Mouse (Mus musculus): ENCODE measurements at regions not wholly inside any gene's neighbourhood (a gene's known extent, or its start where the extent isn't known, plus 50 kb on each side); places are given as distances from the start of the nearest gene placed in this dataset.

- H3K4me1 ChIP-seq (replicated peaks; ENCODE audit: control insufficient read depth, insufficient read depth, low read length): no peaks in the 10 kb centered on the region
- 92% methylated on average over 3 of the region's 3 CpGs for WGBS
- DNase-seq (ENCODE audit: low spot score) (no peak), ATAC-seq (ENCODE audit: low FRiP score) (no peak)
- no peaks in the 10 kb centered on the region for H3K36me3 ChIP-seq (ENCODE audit: control insufficient read depth, insufficient read depth, low read length)
- no peak overlapping the region for H3K9ac ChIP-seq (ENCODE audit: low read depth, low read length)
- H3K9me3 ChIP-seq (ENCODE audit: control insufficient read depth, low read length): no peaks in the 10 kb centered on the region
- H3K4me2 ChIP-seq (replicated peaks; ENCODE audit: low read depth, low read length): no peak overlapping the region
- no peaks in the 10 kb centered on the region for H3K27me3 ChIP-seq (ENCODE audit: control insufficient read depth, insufficient read depth, low read length)
- no peak overlapping the region for H3K4me3 ChIP-seq (ENCODE audit: low read depth, low read length)
- no peak overlapping the region for H3K27ac ChIP-seq (ENCODE audit: low read depth, low read length)
These were observed 1223.4 kb upstream of the Flrt2 start for GRCm38 (mm10) chr12:94468609-94469008.

GRCm38 (mm10) chr12:94469850-94470249, 1222.2 kb upstream of the Flrt2 start:
- Histone ChIP-seq H3K36me3 (ENCODE audit: control insufficient read depth, insufficient read depth, low read length) (no peaks in the 10 kb centered on the region), H3K9ac (ENCODE audit: low read depth, low read length) (no peak overlapping the region), H3K27ac (ENCODE audit: low read depth, low read length) (no peak overlapping the region), H3K4me2 (replicated peaks; ENCODE audit: low read depth, low read length) (no peak overlapping the region), H3K4me3 (ENCODE audit: low read depth, low read length) (no peak overlapping the region), H3K4me1 (replicated peaks; ENCODE audit: control insufficient read depth, insufficient read depth, low read length) (no peaks in the 10 kb centered on the region), H3K27me3 (ENCODE audit: control insufficient read depth, insufficient read depth, low read length) (no peaks in the 10 kb centered on the region), H3K9me3 (ENCODE audit: control insufficient read depth, low read length) (no peaks in the 10 kb centered on the region)
- ATAC-seq (ENCODE audit: low FRiP score): no peak
- 75% methylated on average over 2 of the region's 2 CpGs for WGBS
- no peak for DNase-seq (ENCODE audit: low spot score)

- H3K27ac ChIP-seq (ENCODE audit: low read depth, low read length): no peak overlapping the region
- H3K4me3 ChIP-seq (ENCODE audit: low read depth, low read length): no peak overlapping the region
- H3K4me1 ChIP-seq (replicated peaks; ENCODE audit: control insufficient read depth, insufficient read depth, low read length): no peaks in the 10 kb centered on the region
- 0 out of 2 replicates have a peak, but pooled peaks have one; percentile 33 for ATAC-seq (ENCODE audit: low FRiP score)
- H3K36me3 ChIP-seq (ENCODE audit: control insufficient read depth, insufficient read depth, low read length): no peaks in the 10 kb centered on the region
- no peak overlapping the region for H3K4me2 ChIP-seq (replicated peaks; ENCODE audit: low read depth, low read length)
- H3K9ac ChIP-seq (ENCODE audit: low read depth, low read length): no peak overlapping the region
- no peaks in the 10 kb centered on the region for H3K27me3 ChIP-seq (ENCODE audit: control insufficient read depth, insufficient read depth, low read length)
- WGBS: 40% methylated on average over 1 of the region's 1 CpGs
- no peak for DNase-seq (ENCODE audit: low spot score)
- H3K9me3 ChIP-seq (ENCODE audit: control insufficient read depth, low read length): no peaks in the 10 kb centered on the region
These were observed 1221.0 kb upstream of the Flrt2 start for GRCm38 (mm10) chr12:94470981-94471380.

GRCm38 (mm10) chr12:94488721-94489120, 1203.3 kb upstream of the Flrt2 start:
- H3K9ac ChIP-seq (ENCODE audit: low read depth, low read length): no peak overlapping the region
- no peak overlapping the region for H3K4me3 ChIP-seq (ENCODE audit: low read depth, low read length)
- ATAC-seq (ENCODE audit: low FRiP score) (no peak), DNase-seq (ENCODE audit: low spot score) (no peak)
- WGBS: 76% methylated on average over 2 of the region's 2 CpGs
- no peak overlapping the region for H3K27ac ChIP-seq (ENCODE audit: low read depth, low read length)
- no peaks in the 10 kb centered on the region for H3K27me3 ChIP-seq (ENCODE audit: control insufficient read depth, insufficient read depth, low read length)
- no peak overlapping the region for H3K4me2 ChIP-seq (replicated peaks; ENCODE audit: low read depth, low read length)
- no peaks in the 10 kb centered on the region for H3K9me3 ChIP-seq (ENCODE audit: control insufficient read depth, low read length)
- no peaks in the 10 kb centered on the region for H3K4me1 ChIP-seq (replicated peaks; ENCODE audit: control insufficient read depth, insufficient read depth, low read length)
- no peaks in the 10 kb centered on the region for H3K36me3 ChIP-seq (ENCODE audit: control insufficient read depth, insufficient read depth, low read length)

- 81% methylated on average over 7 of the region's 7 CpGs for WGBS
These were observed 1183.9 kb upstream of the Flrt2 start for GRCm38 (mm10) chr12:94508099-94508498.

GRCm38 (mm10) chr12:94509855-94510254, 1182.2 kb upstream of the Flrt2 start:
- H3K9ac ChIP-seq (ENCODE audit: low read depth, low read length): no peak overlapping the region
- H3K36me3 ChIP-seq (ENCODE audit: control insufficient read depth, insufficient read depth, low read length): no peaks in the 10 kb centered on the region
- no peak overlapping the region for H3K4me2 ChIP-seq (replicated peaks; ENCODE audit: low read depth, low read length)
- H3K27ac ChIP-seq (ENCODE audit: low read depth, low read length): no peak overlapping the region
- H3K4me1 ChIP-seq (replicated peaks; ENCODE audit: control insufficient read depth, insufficient read depth, low read length): no peaks in the 10 kb centered on the region
- WGBS: 53% methylated on average over 5 of the region's 5 CpGs
- ATAC-seq (ENCODE audit: low FRiP score) (no peak), DNase-seq (ENCODE audit: low spot score) (no peak)
- H3K4me3 ChIP-seq (ENCODE audit: low read depth, low read length): no peak overlapping the region
- no peaks in the 10 kb centered on the region for H3K9me3 ChIP-seq (ENCODE audit: control insufficient read depth, low read length)
- H3K27me3 ChIP-seq (ENCODE audit: control insufficient read depth, insufficient read depth, low read length): no peaks in the 10 kb centered on the region

More at GRCm38 (mm10) chr12:94508099-94508498, 1183.9 kb upstream of the Flrt2 start:
- Histone ChIP-seq H3K27me3 (ENCODE audit: control insufficient read depth, insufficient read depth, low read length) (no peaks in the 10 kb centered on the region), H3K27ac (ENCODE audit: low read depth, low read length) (no peak overlapping the region), H3K9me3 (ENCODE audit: control insufficient read depth, low read length) (no peaks in the 10 kb centered on the region), H3K4me3 (ENCODE audit: low read depth, low read length) (no peak overlapping the region), H3K4me2 (replicated peaks; ENCODE audit: low read depth, low read length) (no peak overlapping the region), H3K4me1 (replicated peaks; ENCODE audit: control insufficient read depth, insufficient read depth, low read length) (no peaks in the 10 kb centered on the region), H3K36me3 (ENCODE audit: control insufficient read depth, insufficient read depth, low read length) (no peaks in the 10 kb centered on the region), H3K9ac (ENCODE audit: low read depth, low read length) (no peak overlapping the region)
- no peak for ATAC-seq (ENCODE audit: low FRiP score)
- DNase-seq (ENCODE audit: low spot score): no peak

- no peak for DNase-seq (ENCODE audit: low spot score)
- Histone ChIP-seq H3K9ac (ENCODE audit: low read depth, low read length) (no peak overlapping the region), H3K36me3 (ENCODE audit: control insufficient read depth, insufficient read depth, low read length) (no peaks in the 10 kb centered on the region), H3K4me2 (replicated peaks; ENCODE audit: low read depth, low read length) (no peak overlapping the region), H3K4me1 (replicated peaks; ENCODE audit: control insufficient read depth, insufficient read depth, low read length) (no peaks in the 10 kb centered on the region), H3K27me3 (ENCODE audit: control insufficient read depth, insufficient read depth, low read length) (no peaks in the 10 kb centered on the region), H3K4me3 (ENCODE audit: low read depth, low read length) (no peak overlapping the region), H3K9me3 (ENCODE audit: control insufficient read depth, low read length) (no peaks in the 10 kb centered on the region), H3K27ac (ENCODE audit: low read depth, low read length) (no peak overlapping the region)
- WGBS: 84% methylated on average over 7 of the region's 7 CpGs
- ATAC-seq (ENCODE audit: low FRiP score): no peak
These were observed 1147.3 kb upstream of the Flrt2 start for GRCm38 (mm10) chr12:94544706-94545105.

- H3K36me3 ChIP-seq (ENCODE audit: control insufficient read depth, insufficient read depth, low read length): no peaks in the 10 kb centered on the region
- 87% methylated on average over 2 of the region's 2 CpGs for WGBS
- H3K4me1 ChIP-seq (replicated peaks; ENCODE audit: control insufficient read depth, insufficient read depth, low read length): no peaks in the 10 kb centered on the region
- no peak overlapping the region for H3K27ac ChIP-seq (ENCODE audit: low read depth, low read length)
- DNase-seq (ENCODE audit: low spot score) (no peak), ATAC-seq (ENCODE audit: low FRiP score) (no peak)
- no peak overlapping the region for H3K4me3 ChIP-seq (ENCODE audit: low read depth, low read length)
- H3K9ac ChIP-seq (ENCODE audit: low read depth, low read length): no peak overlapping the region
- H3K4me2 ChIP-seq (replicated peaks; ENCODE audit: low read depth, low read length): no peak overlapping the region
- H3K9me3 ChIP-seq (ENCODE audit: control insufficient read depth, low read length): no peaks in the 10 kb centered on the region
- H3K27me3 ChIP-seq (ENCODE audit: control insufficient read depth, insufficient read depth, low read length): no peaks in the 10 kb centered on the region
These were observed 1131.4 kb upstream of the Flrt2 start for GRCm38 (mm10) chr12:94560374-94561194.

- Histone ChIP-seq H3K36me3 (ENCODE audit: control insufficient read depth, insufficient read depth, low read length) (no peaks in the 10 kb centered on the region), H3K27ac (ENCODE audit: low read depth, low read length) (no peak overlapping the region), H3K4me3 (ENCODE audit: low read depth, low read length) (no peak overlapping the region), H3K9ac (ENCODE audit: low read depth, low read length) (no peak overlapping the region), H3K27me3 (ENCODE audit: control insufficient read depth, insufficient read depth, low read length) (no peaks in the 10 kb centered on the region), H3K4me1 (replicated peaks; ENCODE audit: control insufficient read depth, insufficient read depth, low read length) (no peaks in the 10 kb centered on the region), H3K9me3 (ENCODE audit: control insufficient read depth, low read length) (no peaks in the 10 kb centered on the region), H3K4me2 (replicated peaks; ENCODE audit: low read depth, low read length) (no peak overlapping the region)
- ATAC-seq (ENCODE audit: low FRiP score) (no peak), DNase-seq (ENCODE audit: low spot score) (no peak)
- WGBS: 79% methylated on average over 2 of the region's 2 CpGs
These were observed 1117.0 kb upstream of the Flrt2 start for GRCm38 (mm10) chr12:94574981-94575380.

Data from hindbrain, embryonic 11.5 days (tissue).